Mouse (Mus musculus) left cerebral cortex, adult 18-20 months (tissue): ENCODE measurements around the gene Prkca. TPM values are rescaled to one million over a fixed set of nuclear protein-coding genes. Genes with fewer than 3 reads are reported as not detected.

ENCODE experiments used
- DNase-seq, 2 experiments: peaks; one replicate each; pipeline ENCODE4 v3.0.0; 2021 to 2022; ENCODE audit warnings: low spot score in 2 of 2, mixed read lengths in 1 of 2
- total RNA-seq, 2 experiments: library from RNA; stranded (reverse); gene quantifications; 2 replicates each; pipeline ENCODE4 v1.2.3; 2021

The Prkca gene
- total RNA-seq, 2 experiments from 2014 or later, result 156 to 175 TPM

GRCm38 (mm10) chr11:108342781-108343768 is 653 bp downstream of the Prkca start, which contains the start of gene Apoh:
Gene Apoh, plus strand, starts transcription at chr11:108343354.
- DNase-seq, result peak; percentile 26 to 51

- no peak for DNase-seq
These were observed 1.9 kb downstream of the Prkca start for GRCm38 (mm10) chr11:108341783-108342182.

GRCm38 (mm10) chr11:108340293-108340692 is 3.4 kb downstream of the Prkca start:
- no peak for DNase-seq

DNA sequence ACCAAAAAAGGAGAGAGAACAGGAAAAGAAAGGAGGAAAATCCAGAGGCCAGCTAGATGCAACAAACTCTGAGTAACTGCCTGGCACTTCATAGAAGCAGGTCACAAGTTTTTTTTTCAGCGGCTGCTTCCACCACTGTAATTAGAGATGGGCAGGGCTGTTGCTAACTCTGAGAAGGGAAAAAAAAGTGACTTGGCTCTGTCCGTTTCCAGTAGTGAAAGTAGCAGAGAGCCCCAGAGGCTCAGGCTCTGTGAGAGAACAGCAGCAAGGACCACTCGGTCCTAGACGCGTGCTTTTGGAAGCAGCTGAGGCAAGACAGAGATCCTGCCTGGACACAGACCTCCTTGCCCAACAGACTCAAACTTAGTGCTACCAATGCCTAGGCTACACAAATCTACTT is 7.3 kb downstream of the Prkca start:
- DNase-seq, result no peak

DNA sequence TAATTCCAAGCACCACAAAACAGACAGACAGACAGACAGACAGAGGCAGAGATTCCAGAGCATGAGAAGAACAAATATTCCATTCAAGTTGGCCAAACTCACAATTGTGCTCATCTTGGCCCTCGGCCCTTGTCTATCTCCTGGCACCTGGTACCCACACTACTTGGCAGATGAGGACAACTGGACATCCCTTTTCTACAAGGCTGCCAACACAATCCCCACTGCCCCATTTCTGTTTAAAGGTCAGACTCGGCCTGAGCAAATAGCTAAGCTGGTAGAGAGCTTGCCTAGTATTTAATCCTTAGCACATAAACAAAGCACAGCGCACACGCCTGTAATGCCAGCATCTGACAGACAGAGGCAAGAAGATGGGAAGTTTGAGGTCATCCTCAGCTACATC is 8.2 kb downstream of the Prkca start:
- DNase-seq, result no peak

DNA sequence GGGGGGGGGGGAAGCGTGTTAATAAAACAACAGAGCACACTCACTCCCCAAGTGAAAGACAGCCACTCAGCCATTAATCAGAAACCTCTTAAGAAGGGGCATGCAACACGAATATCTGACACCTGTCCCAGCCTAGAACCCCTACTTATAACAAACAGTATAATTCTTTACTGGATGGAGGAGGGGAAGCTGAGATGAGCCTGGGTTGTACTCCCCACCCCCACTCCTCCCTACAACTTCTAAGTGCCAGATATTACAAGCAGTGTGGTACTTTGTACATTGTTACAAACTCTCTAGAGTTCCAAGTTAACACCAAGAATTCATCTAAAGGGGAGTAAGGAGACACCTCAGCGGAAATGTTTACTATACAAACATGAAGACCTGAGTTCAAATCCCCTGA is 9.1 kb downstream of the Prkca start:
- no peak for DNase-seq

DNA sequence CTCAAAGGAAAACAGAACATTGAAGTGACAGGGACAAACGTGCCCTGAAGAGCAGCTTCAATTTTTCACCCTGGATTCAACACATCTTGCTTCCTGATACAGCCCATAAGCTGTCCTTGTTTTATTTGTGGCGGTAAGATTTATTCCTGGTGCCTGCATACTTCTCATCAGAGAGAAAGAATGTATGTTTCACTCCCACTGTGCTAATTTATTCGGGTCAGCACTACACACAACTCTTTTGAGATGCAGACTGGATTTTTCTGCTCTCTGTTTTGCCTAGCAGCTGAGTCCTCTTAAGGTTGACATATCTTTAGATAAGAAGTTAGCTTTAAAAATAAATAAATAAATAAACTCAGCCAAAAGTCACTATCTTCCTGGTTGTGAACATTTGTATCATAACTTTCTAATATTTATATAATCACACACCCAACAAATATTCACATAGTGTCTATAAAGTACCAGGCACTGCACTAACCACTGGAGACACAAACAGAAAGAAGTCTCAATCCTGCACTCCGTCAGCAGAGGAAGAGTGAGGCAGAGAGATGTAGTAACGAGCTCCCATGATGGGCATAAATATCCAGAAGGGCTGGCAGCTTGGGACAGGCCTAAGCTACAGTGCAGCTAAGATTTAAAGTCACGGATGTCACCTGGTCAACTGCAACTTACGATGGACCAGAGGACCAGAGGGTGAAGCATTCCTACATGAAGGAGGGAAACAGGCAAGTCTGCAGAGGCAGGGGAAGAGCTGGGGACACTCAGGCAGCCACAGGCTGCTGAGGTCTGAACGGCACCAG is 9.9 kb downstream of the Prkca start:
- DNase-seq, result no peak

GRCm38 (mm10) chr11:108333006-108333405 is 10.7 kb downstream of the Prkca start:
- DNase-seq, result no peak

GRCm38 (mm10) chr11:108330818-108331217 is 12.9 kb downstream of the Prkca start:
- DNase-seq, result no peak

- DNase-seq, result no peak
These were observed 17.8 kb downstream of the Prkca start for GRCm38 (mm10) chr11:108325943-108326342.

DNA sequence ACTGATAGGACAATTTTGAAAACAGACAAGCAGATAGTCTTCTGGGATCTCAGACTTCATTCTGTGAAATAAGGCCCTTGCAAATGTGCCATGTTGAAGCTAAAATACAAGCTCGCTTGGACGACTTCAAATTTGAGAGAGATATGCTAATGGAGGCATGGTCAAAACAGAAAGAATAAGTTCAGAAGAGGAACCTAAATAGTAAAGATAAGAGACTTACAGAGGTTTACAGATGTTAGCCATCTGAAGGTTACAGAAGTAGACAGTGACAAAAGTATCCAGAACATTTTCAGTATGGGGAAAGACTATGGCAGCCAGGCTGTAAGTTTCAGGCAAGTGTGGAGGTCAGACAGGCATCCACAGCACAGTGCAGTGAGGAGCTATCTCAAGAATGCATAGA is 21.6 kb downstream of the Prkca start:
- DNase-seq, result no peak

- DNase-seq, result no peak
These were observed 23.2 kb downstream of the Prkca start for GRCm38 (mm10) chr11:108320561-108320960.

GRCm38 (mm10) chr11:108319162-108319561 is 24.6 kb downstream of the Prkca start:
- no peak for DNase-seq

- DNase-seq, result no peak
These were observed 25.9 kb downstream of the Prkca start for GRCm38 (mm10) chr11:108317878-108318277.

- DNase-seq, result no peak
These were observed 28.0 kb downstream of the Prkca start for GRCm38 (mm10) chr11:108315736-108316135.

DNA sequence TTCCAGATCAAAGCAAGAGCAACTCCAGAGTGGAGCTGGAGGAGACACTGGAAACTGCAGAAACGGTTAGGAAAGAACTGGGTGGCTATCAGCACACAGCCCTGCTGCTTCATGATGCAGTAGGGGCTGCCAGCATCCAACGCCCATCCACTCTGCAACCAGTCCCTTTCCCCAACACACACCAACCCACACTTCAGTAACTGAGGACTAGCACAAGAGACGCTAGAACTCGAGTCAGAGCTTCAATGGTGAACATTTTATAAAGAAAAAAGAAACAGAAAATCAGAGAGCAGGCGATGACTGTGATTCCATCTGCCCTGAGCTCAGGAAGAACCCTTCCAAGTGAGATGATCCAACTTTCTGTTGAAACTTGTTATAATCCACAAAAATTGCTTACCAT is 31.2 kb downstream of the Prkca start:
- DNase-seq, result no peak

DNA sequence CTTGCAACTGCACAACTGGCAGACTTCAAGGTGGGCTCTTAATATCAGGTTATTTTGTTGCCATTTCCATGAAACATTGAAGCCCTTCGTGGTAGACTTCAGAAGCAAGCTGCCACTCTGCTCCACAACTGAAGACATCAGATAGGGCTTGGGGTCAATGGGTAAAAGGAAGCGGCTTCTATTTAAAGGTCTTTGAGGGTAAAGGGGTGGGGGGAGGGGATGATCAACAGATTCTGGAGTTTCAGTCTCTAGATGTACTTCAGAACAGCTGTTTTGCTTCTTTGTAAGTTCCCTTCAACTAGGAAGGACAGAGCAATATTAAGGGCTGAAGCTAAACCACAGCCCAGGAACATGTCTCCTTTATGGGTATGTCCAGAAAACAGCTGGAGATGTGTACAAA is 31.8 kb downstream of the Prkca start:
- DNase-seq, result no peak

GRCm38 (mm10) chr11:108309791-108310190 is 33.9 kb downstream of the Prkca start:
- no peak for DNase-seq

- no peak for DNase-seq
These were observed 35.5 kb downstream of the Prkca start for GRCm38 (mm10) chr11:108308253-108308652.

GRCm38 (mm10) chr11:108307258-108307657 is 36.5 kb downstream of the Prkca start:
- DNase-seq, result no peak

DNA sequence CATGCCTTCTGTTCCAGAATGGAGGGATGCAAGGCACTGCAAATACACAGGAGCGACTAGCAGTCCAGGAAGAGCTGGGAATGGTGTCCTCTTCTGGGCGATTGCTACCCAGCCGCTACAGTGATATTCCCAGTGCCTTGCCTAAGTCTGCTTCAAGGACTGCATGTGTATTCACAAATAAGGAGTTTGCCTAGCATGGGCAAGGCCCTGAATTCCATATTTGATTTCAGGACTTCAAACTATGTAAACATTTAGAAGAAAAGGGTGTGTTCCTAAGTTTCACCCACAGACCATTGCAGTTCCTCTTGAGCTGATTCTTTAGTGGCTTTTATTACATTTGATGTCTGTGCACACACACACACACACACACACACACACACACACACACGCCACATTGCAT is 39.9 kb downstream of the Prkca start:
- no peak for DNase-seq
